Mouse (Mus musculus) cerebellum, postnatal 25 days (tissue): Measurements from ENCODE around the gene Hist2h3c1.
"Not testable (repeated sequence)": the region's sequence is repeated elsewhere in the genome, so short reads cannot be mapped to it uniquely, and the experiment has no call there.

Experiments
- DNase-seq, 2 experiments: peaks; one replicate each; pipeline ENCODE4 v3.0.0; 2021; ENCODE audit warnings: mixed read lengths in 2 of 2

The Hist2h3c1 gene

DNA sequence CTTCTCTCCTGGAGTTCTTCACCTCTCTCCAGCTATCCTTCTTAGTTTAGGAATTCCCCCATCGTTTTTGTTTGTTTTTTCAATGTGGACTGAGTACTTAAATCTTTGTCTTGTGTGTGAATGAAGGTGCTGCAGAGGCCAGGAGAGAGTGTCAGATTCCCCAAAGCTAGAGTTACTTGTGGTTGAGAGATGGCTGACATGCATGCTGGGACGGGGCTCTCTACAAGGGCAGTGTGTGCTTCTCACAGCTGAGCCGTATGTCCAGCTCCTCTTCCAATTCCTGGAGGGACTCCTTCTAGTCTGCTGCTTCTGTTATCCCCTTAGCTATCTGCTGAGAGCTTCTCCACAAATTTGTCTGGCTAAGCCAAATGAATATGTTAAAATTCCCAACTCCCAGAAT is 10.6 kb upstream of the Hist2h3c1 start:
- DNase-seq = no peak

DNA sequence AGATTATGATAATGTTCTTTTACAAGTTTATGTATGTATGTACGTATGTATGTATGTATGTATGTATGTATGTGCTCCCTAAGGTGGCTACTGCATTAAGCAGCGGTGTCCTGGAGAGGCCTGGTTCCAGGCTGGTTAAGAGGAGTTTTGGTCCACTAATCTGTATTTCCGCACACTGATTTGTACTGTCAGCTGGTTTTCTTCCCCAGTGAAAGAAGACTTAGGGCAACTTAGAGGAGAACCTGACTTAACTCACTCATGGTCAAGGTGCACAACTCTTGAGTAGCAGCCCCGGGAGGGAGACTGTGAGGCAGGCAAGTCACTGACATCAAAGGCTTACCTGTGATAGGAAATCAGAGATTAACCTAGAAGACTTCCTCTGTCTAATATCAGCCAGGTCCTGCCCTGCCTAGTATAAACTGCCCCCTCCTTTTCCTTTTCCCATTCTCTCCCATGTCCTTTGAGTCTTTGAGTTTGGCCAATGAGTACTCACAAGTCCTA is 9.6 kb upstream of the Hist2h3c1 start:
- no peak for DNase-seq

DNA sequence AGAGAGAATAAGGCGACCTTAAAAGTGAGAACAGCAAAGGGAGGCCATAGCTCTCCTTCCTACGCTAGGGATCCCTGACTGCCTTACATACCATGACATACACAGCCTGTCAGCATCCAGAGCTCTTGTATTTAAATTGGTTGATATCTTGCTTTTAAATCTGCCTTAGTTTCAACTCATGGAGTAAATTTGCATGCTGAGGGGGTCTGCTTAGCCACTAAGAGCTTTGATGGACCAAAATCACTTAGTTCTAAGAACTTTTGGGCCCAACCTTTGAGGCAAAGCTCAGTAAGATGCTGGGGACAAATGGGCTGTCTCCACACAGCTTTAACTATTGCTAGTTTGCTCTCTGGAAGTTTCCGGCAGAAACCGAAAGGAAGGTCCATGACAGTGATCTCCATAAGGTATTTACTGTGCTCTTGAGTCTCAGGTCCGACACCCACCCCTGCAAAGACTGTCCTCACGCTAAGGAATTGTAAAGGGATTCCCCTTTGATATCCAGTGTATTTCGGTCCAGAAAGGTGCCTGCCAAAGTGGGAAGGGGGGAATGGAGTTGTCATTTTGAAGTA is 9.1 kb upstream of the Hist2h3c1 start:
- no peak for DNase-seq

- no peak for DNase-seq
These were observed 8.5 kb upstream of the Hist2h3c1 start for GRCm38 (mm10) chr3:96237904-96238511.

DNA sequence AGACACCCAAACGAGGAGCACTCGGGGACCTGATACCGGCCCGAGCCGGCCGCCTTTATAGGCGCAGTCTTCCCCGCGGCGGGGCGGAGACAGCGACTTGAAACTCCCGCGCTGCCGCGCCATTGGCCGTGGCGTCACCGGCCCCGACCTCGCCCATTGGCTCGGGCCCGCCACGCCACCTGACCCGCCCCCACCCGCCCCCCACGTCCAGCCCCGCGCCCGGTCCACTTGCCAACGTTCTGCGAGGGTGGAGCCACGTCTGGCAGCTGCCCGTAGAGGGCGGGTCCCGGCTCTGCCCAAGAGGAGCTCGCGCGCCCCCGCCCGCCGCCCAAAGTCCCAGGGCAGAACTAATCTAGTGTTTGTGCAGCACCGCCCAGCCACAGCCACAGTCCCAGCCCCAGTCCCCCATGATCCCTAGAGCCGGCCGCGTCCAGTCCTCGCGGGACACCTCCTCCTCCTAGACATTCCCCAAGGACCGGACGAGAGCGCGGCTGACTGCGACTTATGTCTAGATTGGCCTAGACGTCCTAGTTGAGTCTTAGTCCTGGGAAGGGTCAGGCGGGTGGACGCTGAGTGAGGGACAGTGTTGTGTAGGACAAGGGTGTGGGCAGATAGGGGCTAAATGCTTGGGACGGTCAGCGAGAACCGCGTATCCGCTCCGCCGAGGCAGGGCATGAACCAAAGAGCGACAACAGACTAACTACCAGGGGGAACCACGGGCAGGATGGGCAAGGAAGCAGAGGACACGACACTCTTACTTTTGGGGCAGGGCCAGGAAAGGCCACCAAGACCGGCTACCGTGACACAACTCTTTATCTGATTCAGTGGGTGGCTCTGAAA is 7.3 kb upstream of the Hist2h3c1 start, which contains the start of gene Hist2h3c2:
Gene Hist2h3c2, minus strand, starts transcription at position 174 of the 840 bp plus-strand sequence.
- DNase-seq = peak; percentile 48 to 65

DNA sequence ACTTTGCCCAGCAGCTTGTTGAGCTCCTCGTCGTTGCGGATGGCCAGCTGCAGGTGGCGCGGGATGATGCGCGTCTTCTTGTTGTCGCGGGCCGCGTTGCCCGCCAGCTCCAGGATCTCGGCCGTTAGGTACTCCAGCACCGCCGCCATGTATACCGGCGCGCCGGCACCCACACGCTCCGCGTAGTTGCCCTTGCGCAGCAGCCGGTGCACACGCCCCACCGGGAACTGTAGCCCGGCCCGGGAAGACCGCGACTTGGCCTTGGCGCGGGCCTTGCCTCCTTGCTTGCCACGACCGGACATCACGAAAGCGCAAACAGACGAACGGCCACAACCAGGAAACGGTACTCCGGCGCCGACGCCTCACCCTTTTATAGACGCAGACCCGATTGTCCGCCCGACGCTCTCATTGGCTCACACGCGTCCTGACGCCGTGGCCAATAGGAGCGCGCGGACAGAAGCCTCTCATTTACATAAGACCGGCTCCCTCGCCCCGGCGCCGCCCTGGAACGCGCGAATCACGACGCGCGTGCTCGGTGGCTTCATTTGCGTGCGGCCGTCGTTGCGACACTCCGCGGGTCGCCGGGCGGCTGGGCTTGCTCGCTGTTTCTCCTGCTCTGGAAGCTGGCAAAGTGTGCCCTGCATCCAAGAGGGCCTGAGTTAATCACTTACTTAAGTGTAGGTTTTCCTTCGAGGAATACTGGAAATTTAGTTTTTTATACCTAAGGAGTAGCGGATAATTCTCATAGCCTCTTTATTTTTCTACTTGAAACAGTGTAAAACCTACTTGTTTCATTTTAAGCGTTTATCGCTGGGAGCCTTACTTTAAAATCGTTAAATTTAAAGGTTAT is 6.3 kb upstream of the Hist2h3c1 start, which contains the start of gene Hist2h2aa2:
Gene Hist2h2aa2, minus strand, starts transcription at position 328 of the 850 bp plus-strand sequence.
- DNase-seq = peak; percentile 96 to 100

DNA sequence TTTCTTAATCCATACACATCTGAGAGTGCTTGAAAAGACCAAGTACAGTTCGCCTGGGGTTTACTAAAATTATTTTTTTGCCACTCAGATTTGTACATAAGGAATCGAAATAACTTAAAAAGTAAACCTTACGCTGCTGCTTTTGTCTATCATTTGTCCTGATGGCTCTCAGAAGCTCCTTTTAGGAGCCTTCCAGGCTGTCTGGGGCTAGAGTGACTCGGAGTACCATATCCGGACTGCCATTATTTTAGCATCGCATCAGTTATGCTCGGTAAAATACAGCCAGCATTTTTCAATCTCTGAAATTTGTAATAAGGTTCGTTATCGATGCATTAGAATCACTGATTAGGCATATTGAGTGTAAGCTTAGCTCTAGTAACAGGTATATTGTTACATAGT is 5.7 kb upstream of the Hist2h3c1 start:
- no peak for DNase-seq

- DNase-seq = no peak
These were observed 2.4 kb upstream of the Hist2h3c1 start for GRCm38 (mm10) chr3:96243921-96244572.

- DNase-seq = peak; percentile 92
These were observed 1.2 kb upstream of the Hist2h3c1 start, which contains the start of gene Hist2h2aa1 for GRCm38 (mm10) chr3:96245003-96245886. Gene Hist2h2aa1, plus strand, starts transcription at chr3:96245497.

GRCm38 (mm10) chr3:96246018-96246417 is 467 bp upstream of the Hist2h3c1 start:
- not testable (repeated sequence) for DNase-seq

GRCm38 (mm10) chr3:96247356-96248140 is 1.1 kb downstream of the Hist2h3c1 start:
- no peak for DNase-seq

GRCm38 (mm10) chr3:96248141-96249033 is 1.9 kb downstream of the Hist2h3c1 start:
- no peak for DNase-seq

GRCm38 (mm10) chr3:96249034-96249345 is 2.5 kb downstream of the Hist2h3c1 start:
- DNase-seq = no peak

DNA sequence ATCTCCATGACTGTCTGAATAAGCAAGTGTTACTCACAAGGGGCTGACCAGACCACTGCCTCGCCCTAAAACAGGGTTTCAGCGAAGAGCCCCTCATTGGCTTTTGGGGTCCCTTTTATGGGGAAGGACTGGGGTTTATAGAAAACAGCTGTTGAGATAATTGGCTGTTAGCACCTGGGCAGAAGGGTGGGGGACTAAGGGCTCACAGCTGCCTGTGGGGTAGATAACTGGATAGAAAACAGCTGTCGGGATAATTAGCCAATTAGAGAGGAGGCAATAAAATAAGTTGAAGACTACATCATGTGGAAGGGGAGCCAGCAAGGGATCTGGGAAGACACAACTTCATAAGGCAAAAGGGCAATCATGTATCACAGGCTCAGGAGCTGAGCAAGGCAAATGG is 4.4 kb downstream of the Hist2h3c1 start:
- no peak for DNase-seq

DNA sequence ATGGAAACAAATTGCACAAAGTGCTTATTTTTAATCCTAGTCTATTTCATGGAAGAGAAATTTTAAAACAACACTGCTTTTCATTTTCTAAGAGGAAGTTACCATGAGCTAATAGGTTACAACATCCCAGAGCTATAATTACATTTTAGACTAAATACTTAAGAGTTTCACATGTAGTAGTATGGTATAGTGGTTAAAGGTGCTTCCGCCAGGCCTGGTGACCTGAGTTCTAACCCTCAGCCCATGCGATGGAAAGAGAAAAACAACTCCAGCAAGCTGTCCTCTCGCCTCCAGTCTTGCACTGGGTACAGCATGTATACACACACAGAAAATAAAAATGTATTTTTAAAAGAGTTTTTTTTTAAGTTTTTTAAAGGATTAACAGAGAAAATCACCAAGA is 5.3 kb downstream of the Hist2h3c1 start:
- DNase-seq = no peak

GRCm38 (mm10) chr3:96254683-96255355 is 8.3 kb downstream of the Hist2h3c1 start:
- DNase-seq = peak; percentile 16 to 39

DNA sequence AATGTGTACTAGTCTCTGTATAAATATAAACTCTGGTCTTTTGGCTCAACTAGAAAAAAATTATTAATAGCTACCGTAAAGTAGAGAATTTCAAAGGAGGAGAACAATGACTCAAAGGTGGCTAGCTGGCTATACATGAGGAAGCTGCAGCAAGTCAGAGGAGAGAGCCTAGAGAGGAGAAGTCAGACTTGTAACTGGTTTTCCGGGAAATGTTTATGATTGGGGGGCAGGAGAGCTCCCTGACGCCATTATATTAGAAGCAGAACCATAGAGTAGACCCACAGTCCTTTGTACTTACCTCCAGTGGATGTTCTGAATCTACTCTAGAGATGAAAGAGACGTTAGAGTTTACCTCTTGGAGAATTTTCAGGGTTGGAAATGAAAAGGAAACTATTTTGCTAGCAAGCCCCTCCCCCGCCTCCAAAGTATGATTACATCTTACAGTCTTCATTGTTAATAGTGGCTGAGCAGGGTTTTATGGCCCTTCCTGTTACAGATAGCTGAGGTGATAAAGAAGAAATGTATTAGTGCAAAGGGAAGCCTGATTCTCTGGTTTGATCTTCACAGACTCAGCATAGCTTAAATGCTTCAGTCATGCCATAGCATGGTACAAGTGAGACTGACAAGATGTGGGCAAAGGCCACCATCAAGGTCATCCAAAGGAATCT is 9.6 kb downstream of the Hist2h3c1 start:
- DNase-seq = no peak

GRCm38 (mm10) chr3:96257190-96257589 is 10.7 kb downstream of the Hist2h3c1 start:
- no peak for DNase-seq
